Mouse (Mus musculus): ENCODE results near the gene Ddx11.
A peak's percentile ranks its signal among the peaks of the same experiment; 100 is the strongest.

Gene Ddx11

DNA sequence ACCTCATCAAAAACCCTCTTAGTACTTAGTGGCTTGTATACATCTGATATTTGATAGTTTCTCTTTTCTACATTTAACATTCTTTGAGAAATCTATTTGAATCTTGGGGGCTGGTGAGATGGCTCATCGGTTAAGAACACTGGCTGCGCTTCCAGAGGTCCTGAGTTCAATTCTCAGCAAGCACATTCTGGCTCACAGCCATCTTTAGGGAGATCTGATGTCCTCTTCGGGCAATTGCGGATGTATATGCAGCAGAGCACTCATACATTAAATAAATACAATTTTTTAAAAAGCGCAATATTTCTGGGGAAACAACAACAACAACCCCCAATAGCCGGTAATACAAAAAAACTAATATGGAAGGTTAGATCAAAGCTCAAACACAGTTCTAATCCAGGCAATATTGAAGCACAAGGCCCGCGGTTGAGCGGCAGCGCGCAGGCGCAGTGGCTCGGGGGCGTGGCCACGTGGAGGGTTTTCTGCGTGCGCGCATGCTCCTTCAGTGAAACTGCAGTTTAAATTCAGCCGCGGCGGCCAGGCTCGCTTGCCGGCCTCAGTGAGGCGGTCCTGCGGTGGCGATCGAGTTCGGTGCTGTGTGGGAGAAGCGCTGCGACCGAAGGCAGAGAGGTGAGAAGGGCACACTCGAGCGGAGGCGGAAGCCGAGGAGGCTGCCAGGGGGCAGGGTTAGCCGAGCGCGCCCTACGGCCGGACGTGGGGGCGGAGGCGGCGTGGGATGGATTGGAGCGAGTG lies at the start of gene Ddx11:
Ddx11 (plus strand) TSS at position 455 of the 750 bp plus-strand sequence.
- peak; percentile 80 to 87 for DNase-seq (ENCODE audit: low spot score in 2 of 2)

DNA sequence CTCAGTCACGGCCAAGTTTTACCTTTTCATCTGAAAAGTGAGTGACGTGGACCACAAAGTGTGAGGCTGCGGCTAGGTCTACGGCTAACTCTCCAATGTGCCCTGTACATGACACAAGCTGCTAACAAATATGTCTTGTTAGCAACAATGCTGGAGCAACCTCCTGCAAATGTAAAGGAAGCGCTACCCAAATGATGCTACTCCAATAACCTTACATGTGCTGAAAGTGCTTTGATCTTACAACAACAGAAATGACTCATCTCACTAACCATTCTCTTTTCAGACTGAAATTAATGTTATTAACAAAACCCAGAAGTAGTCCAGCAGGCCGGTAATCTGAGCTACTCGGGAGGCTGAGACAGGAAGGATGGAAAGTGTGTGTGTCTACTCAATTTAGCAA lies 49.3 kb upstream of the Ddx11 start:
- DNase-seq (ENCODE audit: low spot score in 2 of 2) = no peak

DNA sequence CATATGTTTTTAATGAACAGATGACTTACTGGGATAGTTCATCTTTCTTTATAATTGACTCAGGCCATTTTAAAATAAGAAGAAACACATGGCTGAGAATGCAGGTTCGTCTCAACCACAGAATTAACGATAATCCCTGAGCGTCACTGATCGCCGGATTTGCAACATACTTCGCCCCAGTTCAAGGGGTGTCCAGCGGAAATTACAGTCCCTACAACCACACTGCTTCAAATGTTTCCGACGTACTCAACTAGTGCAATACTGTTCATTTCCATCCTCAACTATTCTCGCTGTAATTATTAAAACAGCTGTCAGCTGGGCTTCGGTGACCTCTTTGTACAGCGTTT lies 47.5 kb upstream of the Ddx11 start:
- DNase-seq (ENCODE audit: low spot score in 2 of 2) = no peak

- DNase-seq (ENCODE audit: low spot score in 2 of 2) = peak in 1 of 2 experiments; percentile 47
These were observed 47.0 kb upstream of the Ddx11 start for GRCm38 (mm10) chr17:66076174-66076927.

DNA sequence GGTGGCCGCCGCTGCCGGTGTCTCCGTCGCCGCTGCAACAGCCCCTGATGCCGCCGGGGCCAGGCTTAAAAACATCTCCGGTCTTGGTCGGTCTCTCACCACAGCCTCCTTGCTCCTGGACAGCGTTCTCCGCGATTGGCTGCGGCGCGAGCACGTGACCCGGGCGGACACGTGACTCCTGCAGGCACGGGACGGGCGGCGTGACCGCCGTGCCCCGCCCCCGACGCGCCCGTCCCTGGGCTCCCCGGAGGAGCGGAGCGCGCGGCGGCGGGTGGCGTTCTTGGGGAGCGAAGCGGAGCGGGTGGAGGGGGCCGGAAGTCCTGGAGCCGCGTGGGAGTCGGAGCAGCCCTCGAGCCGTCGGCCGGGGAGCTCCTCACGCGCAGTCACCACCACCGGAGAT lies 46.4 kb upstream of the Ddx11 start, which contains the start of gene Ankrd12:
Ankrd12 (minus strand) TSS at position 156 of the 400 bp plus-strand sequence.
- DNase-seq (ENCODE audit: low spot score in 2 of 2) = peak; percentile 92 to 96

GRCm38 (mm10) chr17:66077437-66077850 lies 45.9 kb upstream of the Ddx11 start:
- DNase-seq (ENCODE audit: low spot score in 2 of 2) = no peak

- no peak for DNase-seq (ENCODE audit: low spot score in 2 of 2)
These were observed 38.8 kb upstream of the Ddx11 start for GRCm38 (mm10) chr17:66084486-66084885.

- DNase-seq (ENCODE audit: low spot score in 2 of 2) = no peak
These were observed 38.3 kb upstream of the Ddx11 start for GRCm38 (mm10) chr17:66085038-66085437.

GRCm38 (mm10) chr17:66090251-66090650 lies 33.1 kb upstream of the Ddx11 start:
- DNase-seq (ENCODE audit: low spot score in 2 of 2) = no peak

- DNase-seq (ENCODE audit: low spot score in 2 of 2) = no peak
These were observed 31.9 kb upstream of the Ddx11 start for GRCm38 (mm10) chr17:66091392-66091791.

DNA sequence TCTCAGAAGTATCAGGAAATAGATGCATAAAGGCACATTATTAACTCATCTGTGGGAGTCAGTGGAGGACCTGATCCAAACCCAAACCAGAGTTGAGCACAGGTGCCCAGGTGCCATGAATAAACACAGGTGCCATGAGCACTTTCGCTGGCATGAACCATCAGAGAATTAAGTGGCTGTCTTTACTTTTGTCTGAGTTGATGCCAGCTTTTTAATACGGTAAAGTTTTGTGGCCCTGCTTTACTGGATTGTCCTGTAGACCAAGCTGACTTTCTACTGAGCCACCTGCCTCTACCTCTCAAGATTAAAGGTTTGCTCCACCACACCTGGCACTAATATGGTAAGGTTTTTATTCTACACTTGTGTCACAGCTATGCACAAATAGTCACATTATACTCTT lies 31.3 kb upstream of the Ddx11 start:
- DNase-seq (ENCODE audit: low spot score in 2 of 2) = no peak

- DNase-seq (ENCODE audit: low spot score in 2 of 2) = no peak
These were observed 30.7 kb upstream of the Ddx11 start for GRCm38 (mm10) chr17:66092664-66093063.

DNA sequence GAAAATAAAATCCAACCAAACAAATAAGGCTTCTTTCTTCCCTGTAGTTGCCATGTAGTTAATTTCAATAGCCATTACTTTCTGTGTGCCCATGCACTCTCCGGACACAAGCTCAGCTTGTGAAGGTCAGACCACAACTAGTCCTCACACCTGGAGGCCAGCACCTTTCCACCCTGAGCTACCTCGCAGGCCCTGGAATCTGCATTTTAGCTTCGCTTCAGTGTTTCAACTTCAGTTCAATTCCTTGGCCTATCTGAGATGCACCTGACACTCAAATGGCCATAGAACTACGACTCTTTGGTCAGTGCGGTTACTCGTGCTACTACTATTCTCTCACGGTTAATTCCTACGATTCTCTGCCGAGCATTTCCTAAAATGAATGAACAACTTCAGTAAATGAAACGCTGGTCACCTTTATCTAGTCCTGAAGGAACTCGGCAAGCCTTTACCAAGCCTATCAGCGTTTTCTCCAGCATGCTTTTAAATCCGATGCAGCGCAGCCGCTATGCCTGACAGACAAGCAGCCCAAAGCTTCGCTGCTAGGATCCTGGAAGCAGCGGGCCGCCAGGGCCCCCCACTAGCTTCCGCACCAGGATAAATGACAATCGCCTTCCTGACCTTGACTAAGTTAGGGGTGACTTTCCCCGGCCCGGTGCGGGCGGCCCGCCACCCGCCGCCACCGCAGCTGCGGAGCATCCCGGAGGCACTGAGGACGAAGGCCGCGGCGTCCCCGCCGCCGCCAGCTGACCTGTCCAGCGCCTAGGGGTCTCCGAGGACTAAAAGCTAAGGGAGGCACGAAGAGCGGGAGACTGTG lies 22.5 kb upstream of the Ddx11 start:
- DNase-seq (ENCODE audit: low spot score in 2 of 2) = no peak

GRCm38 (mm10) chr17:66101380-66102330 lies 21.7 kb upstream of the Ddx11 start, which contains the start of gene Ndufv2:
Gene Ndufv2 (minus strand): TSS chr17:66101559.
- DNase-seq (ENCODE audit: low spot score in 2 of 2) = peak; percentile 77 to 79

GRCm38 (mm10) chr17:66104076-66104475 lies 19.2 kb upstream of the Ddx11 start:
- no peak for DNase-seq (ENCODE audit: low spot score in 2 of 2)

DNA sequence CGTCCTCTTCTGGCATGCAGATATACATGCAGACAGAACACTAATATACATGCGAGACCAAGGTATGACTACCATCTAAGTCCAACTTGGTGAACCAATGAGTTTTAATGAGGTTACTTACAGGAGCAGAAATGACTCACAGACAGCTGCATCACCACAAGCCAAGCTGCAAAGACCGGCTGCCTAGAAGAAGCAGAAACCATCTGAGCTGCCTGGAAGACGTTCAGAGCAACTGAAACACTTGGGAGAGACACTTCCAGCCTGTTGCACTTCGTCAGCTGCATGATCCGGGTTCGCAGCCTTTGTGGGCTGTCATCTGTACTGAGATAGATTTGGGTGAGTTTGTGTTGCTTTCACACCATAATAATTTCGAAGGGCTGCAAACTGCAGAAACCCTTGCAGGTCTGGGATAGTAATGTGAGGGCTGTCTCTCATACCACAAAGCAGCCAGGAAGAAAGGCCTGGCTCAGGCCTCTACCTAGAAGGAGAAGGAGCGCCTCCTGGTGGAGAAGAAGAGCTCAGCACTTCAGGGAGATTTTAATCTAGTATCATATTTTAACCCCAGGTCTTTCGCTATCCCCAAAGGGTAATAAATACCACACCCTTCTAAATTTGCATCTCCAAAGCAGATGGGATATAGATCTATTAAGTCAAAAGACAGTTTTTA lies 16.6 kb upstream of the Ddx11 start:
- DNase-seq (ENCODE audit: low spot score in 2 of 2) = peak in 1 of 2 experiments; percentile 38

DNA sequence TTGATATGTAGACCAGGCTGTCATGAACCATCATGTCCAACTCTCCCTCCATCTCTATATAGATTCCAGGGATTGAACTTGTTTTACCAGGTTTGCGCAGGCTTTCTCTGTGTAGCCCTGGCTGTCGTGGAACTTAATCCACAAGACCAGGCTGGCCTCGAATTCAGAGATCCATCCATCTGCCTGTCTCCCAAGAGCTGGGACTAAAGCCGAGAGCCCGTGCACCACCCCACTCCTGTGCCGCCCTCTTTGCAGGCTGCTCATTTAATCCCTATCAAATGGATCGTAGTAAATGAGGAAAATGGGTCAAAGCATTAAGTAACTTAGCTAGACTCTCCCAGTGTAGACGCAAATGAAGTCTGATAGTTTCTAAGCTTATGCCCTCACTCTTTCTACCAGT lies 15.9 kb upstream of the Ddx11 start:
- no peak for DNase-seq (ENCODE audit: low spot score in 2 of 2)

GRCm38 (mm10) chr17:66108198-66108597 lies 15.1 kb upstream of the Ddx11 start:
- DNase-seq (ENCODE audit: low spot score in 2 of 2) = no peak

GRCm38 (mm10) chr17:66110746-66111145 lies 12.6 kb upstream of the Ddx11 start:
- DNase-seq (ENCODE audit: low spot score in 2 of 2) = no peak

DNA sequence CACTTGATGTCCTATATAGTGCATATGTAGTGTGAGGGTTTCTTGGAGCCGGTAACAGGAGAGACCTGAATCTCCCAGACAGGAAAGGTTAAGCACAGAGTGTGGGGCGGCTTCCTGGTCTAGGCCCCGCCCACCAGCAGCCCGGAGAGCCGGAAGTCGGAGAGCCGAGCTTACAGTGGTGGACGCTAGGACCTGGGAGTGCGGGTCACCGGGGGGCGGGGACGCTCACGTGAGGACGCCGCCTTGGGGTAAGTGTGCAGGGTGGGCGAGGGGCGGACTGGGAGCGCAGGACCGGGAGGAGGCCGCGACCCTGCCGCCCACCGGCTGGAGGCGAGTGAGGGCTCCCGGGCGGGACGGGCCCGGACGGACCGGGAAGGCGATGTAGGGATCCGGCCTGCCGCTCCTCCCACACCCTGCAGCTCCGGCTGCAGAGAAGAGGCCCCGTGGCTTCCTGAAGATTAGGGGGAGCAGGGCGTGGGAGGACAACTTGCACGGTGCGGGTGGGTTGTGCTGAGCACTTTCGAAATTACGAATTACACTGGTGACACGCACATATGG lies 11.8 kb upstream of the Ddx11 start, which contains the start of gene Washc1:
Washc1 (plus strand) TSS at position 144 of the 558 bp plus-strand sequence.
- DNase-seq (ENCODE audit: low spot score in 2 of 2) = peak; percentile 76 to 82
